Mouse (Mus musculus) thymus, postnatal 10 days (tissue): ENCODE measurements around the gene Myo18b.
A peak's percentile ranks its signal among the peaks of the same experiment; 100 is the strongest.

ENCODE experiments used
- DNase-seq, 2 experiments: peaks; one replicate each; pipeline ENCODE4 v3.0.0; 2021; ENCODE audit warnings: low spot score in 2 of 2

Gene Myo18b

DNA sequence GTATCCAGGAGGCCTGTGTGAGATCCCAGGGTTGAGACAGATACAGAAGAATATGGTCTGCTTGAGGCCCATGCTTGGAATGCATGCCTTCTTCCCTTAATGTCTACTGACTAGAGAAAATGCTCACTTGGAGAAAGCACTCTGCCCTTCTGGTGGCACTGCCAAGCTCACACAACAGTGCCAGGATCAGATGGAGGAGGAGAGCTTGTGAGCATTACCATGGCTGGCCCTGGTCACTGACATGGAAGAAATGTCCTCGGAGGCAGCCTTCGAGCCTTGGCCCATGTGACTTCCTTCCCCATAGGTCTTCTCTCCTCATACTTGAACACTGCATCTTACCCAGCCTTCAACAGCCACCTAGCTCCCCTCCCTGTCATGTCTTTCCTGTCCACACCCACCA lies 216.9 kb downstream of the Myo18b start:
- DNase-seq = no peak

DNA sequence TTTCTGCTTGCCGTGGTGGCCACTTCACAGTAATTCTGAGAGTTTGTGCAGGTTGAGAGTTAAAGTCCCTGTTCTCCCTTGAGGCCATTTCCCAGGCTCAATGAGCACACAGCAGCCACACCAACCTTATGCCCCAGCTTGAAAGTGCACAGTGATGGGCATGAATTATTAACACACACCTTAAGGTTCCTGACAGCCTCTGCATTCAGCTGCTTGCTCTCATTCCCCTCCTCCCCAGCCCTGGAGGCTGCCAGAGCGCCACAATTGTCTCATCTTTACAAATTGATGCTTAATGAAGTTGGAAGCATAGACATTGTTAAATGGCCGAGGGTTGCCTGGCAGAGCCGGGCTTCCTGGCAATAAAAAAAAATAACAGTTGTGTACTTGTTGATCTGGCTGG lies 218.0 kb downstream of the Myo18b start:
- no peak for DNase-seq

DNA sequence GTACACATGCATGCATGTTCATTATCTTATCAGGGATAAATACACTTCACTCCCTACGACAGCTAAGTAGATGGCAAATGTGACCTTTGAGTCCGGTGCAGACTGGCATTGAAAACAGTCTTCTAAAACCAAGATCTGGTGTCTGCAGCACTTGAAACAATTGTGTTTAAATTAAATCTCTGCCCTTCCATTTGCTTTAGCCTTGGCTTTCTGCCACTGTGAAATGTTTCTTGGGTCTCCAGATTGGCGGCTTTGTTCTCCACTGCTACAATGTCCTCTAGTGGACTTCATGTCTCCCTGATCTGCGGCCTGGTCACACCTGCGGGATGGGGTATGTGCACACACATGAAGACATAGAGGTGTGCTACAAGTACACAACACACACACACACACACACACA lies 221.4 kb downstream of the Myo18b start:
- DNase-seq = no peak

DNA sequence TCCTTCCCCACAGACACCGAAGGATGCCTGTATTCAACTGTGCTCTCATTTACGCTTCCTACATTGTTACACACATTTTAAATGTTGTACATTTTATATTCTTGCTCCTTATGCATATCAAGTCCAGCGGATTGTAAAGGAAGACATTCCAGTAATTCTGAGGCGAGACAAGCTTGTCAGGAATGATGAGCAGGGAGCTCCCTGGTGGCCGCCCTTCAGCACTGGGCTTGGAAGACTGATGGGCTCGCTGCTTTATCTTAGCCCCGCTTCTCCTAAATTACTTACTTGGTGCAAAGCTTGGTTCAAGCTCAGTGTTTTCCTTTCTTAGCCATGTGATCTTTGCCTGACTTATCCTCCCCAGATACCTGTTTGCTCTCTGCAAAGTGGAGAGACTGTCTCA lies 223.7 kb downstream of the Myo18b start:
- no peak for DNase-seq

DNA sequence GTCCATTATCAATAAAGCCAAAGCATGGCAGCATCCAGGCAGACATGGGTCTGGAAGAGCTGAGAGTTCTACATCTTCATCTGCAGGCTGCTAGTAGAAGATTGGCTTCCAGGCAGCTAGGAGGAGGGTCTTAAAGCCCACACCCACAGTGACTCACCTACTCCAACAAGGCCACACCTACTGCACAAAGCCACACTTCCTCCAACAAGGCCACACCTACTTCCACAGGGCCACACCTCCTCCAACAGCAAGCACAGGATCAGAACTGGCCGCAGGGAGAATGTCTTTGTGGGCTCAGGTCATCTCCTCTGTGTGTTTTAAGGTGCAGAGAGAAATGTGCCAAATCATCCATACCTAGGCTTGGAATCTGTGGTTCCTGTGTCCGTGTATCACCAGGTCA lies 224.2 kb downstream of the Myo18b start:
- DNase-seq = no peak

DNA sequence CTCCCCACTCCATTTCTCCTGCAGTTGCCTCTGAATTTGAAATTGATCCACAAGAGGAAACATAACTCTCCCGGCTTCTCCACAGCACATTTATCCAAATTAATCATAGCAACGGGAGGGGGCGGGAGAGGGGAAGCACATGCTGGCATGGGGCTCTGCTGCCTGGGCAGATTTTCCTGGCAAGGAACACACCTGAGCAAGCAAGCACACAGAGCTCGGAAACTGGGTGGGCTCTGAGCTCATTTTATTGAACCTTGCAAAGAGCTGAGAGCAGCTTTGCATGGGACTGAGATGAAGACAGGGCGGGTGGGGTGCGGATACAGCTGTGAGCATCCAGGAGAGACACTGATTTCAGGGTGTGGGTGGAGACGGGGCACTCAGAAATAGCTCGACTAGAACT lies 229.0 kb downstream of the Myo18b start:
- no peak for DNase-seq

DNA sequence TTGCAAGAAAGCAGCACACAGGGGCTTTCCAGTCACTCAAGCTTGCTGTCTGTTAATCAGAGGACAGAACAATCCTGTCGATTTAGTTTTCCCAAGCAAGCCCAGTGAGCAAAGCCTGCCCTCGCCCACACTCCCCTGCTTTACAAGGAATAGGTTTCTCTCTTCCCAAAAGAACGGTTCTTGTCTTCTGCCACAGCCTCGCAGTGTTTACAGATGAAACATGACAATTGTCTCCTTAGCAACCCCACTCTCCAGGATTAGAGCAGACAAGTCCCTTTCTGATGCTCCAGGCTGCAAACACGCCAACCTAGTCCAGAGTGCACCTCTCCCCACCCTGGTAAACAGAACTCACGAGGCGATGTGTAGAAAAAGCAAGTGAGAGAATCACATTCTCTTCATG lies 230.5 kb downstream of the Myo18b start:
- no peak for DNase-seq

DNA sequence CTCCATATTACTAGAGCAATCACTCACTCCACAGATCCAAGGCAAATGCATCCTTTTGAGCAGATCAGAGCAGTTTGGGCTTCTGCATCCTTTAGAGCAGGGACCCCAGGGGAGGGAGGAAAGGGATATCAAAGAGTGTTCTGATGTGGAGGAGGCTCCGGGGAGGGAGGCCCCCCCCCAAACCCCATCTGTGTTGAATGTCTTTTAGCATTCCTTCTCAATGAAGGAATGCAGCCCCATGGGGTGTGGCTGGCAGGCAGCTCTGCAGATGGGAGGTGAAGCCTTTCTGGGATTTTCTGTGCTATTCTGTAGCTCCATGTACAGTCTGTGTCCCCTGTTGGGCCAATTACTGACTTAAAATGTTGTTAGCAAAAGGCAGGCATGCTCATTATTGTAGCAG lies 232.5 kb downstream of the Myo18b start:
- no peak for DNase-seq

DNA sequence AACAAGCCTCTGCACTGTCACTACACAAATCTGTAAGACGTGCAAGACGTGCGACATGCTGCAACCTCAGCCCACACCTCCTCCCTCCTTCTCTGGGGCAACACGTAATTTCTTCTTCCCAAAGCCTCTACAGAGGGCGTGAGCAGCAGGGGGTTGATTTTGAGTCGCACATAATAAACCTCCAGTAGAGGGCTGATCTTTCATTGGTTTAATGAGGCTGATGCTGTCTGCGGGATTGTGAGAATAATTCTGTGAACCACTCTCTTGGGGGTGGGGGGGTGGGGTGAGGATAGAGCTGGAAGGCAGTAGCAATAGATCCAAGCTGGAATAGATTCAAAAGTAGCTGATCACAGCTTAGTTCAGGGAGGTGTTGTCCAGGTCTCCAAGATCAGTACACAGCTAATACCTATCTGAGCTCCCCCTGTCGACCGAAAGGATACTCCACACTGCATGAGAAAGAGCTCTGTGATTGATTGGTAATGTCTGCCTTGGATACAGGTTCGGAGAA lies 235.2 kb downstream of the Myo18b start:
- DNase-seq = no peak

DNA sequence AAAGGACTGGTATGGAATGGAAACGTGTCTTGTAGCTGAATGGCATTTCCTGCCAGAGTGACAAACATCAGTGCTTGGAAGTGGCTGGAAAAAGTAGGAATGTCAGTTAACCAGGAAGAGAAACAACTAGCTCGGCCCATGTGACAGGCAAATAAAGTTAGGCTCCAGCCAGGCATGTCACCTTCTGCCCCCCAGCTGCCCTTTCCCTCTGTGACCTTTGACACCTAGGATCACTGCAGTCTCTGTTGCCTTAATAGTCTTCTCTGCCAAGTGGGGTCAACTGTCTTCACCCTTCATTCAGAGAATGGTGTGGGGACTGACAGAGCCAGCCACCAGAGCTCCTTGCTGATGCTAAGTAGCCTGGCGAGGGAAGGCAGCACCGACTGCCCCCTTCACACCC lies 236.9 kb downstream of the Myo18b start:
- no peak for DNase-seq

DNA sequence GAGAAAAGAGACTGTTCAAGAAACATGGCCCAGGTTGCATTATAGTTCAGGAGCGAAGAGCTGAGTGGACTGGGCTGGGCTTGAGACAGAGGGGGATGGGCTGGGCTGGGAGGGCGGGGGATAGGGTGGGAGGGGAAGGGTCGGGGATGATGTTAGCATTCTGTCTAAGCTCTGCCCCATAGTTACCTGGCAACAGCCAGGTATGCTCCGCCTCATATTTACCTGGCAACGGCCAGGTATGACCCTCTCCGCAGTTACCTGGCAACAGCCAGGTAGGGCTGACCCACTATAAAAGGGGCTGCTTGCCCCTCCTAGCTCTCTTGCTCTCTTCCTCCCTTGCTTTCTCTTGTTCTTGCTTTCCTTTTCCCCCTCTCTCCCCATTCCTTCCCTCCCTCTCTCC lies 239.4 kb downstream of the Myo18b start:
- DNase-seq = no peak

DNA sequence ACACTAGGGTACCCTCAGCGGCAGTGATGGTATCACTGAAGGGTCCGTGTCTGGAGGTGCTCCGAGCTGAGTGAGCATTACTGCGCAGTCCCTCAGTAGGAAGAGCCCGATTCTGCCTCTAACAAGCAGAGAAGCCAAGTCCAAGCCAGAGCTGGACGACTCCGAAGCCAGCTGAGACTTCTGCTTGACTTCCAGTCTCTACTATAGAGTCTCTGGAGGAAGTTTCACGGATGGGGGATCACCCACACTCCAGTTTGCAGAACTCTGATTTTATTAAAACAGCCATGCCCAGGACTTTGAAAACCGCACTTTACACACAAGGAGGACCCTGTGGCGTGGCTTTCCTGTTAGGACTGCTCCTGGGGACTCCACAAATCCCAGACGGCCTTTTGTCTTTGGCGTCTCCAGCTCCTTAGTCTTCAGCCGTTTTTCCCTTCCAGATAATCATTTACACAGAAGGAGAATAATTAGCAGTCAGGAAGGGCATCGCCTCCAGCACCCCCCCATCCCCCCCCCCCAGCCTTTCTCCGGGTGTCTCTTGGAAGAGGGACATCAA lies 240.1 kb downstream of the Myo18b start:
- DNase-seq = no peak

DNA sequence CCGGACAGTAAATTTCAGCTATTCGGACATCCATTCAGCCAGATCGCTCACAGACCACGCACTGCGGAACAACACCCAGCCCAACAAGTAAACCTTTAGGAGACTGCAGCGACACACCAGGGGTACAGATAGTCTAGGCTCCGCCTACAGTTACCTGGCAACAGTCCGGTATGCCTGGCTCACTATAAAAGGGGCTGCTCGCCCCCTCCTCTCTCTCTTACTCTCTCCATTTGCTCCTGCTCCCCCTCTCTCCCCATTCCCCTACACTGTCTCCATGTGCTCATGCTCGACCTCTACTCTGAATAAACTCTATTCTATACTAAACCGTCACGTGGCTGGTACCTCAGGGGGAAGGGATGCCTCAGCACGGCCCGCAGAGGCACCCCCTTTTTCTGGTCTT lies 240.6 kb downstream of the Myo18b start:
- DNase-seq = no peak

DNA sequence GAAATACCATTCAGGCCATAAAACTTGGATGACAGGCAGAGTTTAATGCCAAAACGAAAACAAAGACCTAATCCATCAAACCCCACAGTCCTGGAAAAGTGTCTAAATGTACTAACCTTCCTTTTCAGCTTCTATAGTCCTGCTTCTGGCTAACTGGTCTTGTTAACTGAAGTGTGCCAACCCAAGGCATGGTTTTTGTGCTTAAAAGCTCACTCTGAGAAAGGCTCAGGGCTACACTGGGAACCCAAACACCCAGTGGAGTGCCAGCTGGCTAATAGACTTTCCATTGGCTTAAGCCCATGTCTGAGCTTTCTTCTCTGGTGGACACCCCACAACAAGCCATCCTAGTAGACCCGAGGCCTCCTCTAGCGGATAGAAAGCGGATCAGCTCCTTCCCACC lies 244.1 kb downstream of the Myo18b start:
- DNase-seq = no peak

DNA sequence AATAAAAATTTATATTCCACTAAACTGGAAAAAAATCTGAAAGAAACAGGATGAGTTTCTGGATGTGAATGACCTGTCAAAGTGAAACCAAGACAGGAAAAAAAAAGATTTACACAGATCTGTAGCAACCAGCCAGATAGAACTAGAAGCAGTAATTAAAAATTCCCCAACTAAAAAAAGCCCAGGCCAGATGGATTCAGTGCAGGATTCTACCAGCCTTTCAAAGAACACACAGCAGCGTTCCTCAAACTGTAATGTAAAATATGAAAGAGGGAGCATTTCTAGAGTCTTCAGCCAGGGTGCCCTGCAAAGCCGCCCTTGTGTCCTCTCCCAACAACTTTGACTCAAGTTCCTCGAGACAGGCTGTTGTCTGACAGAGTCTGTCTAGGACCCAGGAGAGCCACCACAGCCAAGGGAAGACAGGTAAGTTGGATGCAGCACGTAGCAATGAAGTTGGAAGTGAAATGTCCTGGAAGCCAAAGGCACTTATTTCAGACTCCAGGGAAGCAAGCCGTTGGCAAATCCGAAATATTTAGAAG lies 246.9 kb downstream of the Myo18b start:
- DNase-seq = no peak

DNA sequence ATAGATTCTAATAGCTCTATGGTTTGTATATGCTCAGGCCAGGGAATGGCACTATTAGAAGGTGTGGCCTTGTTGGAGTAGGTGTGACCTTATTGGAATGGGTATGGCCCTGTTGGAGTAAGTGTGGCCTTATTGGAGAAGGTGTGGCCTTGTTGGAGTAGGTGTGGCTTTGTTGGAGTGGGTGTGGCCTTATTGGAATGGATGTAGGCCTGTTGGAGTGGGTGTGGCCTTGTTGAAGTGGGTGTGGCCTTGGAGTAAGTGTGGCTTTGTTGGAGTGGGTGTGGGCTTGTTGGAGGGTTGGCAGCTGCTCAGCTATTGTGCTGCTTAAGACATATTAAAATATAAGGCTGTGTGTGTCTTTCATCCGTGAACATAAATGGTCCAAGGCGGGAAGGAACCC lies 249.3 kb downstream of the Myo18b start:
- no peak for DNase-seq

DNA sequence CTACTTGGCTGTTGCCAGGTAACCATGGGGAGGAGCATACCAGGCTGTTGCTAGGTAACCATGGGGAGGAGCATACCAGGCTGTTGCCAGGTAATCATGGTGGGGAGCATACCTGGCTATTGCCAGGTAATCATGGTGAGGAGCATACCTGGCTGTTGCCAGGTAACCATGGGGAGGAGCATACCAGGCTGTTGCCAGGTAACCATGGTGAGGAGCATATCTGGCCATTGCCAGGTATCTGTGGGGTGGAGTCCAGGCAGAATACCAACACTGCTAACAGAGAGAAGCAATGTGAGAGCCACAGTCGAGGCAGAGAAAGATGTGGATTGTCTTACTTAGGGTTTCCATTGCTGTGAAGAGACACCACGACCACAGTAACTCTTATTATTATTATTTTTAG lies 250.6 kb downstream of the Myo18b start:
- DNase-seq = no peak

DNA sequence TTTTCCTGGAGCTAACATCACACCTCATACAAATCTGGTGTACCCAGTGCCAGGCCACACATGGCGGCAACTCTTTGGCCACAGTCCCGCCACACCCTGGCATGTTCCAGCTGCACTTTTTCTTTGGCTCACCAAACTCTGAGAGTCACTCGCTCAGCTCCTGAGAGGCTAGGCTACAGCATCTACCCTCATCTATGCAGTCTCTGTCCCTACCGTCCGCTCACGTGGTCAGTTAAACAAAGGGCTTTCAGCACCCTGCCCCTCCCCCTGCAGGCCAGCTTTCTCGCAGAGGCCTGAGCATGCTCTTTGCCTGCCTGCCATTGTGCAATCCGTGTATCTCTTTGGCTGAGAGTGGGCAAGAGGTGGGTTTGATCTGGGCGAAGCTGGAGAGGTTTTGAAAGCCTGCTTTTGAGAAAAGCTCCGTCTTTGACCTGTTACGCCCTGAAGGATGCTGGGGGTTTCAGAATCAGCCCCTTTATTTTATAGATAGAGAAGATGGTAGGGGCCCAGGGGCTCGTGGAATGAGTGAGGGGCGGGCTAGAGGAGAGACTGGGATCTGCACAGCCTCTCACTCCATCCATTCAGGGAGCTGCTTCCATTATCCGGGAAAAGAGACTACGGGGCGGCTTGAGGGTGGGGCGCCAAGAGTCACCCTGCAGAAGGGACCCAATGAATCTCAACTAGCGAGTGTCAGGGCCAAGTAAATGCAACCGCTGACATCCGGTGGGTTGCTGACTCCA lies 252.5 kb downstream of the Myo18b start:
- no peak for DNase-seq

DNA sequence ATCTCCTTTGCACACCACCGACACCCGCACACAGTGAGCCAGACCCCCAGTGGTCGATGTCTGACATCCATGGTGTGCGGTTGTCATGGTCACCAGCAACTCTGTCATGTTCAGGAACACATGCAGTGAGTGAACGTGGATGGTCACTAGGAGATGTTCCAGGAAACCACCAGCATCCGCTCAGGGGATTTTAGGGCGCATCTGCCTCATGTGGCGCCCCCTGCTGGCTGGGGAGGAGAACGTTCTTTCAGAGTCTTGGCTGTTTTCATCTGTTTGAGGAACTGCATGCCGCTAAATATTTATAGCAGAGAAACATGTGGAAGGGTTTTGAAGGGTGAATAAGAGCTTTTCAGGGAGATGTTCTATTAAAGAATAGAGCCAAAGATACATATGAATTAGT lies 253.4 kb downstream of the Myo18b start:
- peak in 1 of 2 experiments; percentile 6 for DNase-seq

DNA sequence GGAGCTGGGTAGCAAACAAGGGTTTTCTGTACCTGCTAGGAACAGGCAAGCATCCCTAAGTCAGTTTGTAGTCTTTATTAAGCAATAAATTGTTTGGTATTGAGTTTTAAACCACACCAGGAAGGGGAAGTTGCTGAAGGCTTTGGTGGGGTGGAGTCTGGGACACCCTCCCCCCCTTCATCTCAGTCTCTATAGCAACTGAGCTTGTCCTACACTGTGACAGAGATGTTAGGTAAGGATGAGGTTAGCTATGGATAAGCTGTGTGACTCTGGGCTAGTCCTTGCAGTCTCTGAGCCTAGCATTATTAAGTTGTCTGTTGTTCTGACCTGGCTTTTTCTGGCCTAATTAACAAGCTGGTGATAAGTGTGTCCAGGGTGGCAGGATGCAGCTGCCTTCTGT lies 254.4 kb downstream of the Myo18b start:
- DNase-seq = no peak

DNA sequence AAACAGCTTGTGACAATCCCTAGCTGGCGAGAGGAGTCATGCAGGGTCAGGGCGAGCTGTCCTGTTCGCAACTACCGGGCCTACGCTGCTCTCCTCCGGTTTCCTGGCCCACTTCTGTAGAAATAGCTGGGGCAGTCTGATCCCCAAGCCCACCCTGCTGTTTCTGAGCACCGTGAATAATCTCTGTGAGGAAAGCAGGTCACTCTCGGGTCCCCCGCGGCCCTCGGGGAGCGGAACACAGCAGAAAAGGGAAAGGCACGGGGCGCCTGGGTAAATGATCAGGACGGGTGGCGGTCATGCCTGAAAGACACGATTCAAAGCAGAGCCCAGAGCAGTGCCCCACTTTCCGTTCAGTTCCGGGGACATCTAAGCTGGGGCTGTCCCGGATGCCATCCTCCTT lies 255.0 kb downstream of the Myo18b start:
- DNase-seq = no peak

DNA sequence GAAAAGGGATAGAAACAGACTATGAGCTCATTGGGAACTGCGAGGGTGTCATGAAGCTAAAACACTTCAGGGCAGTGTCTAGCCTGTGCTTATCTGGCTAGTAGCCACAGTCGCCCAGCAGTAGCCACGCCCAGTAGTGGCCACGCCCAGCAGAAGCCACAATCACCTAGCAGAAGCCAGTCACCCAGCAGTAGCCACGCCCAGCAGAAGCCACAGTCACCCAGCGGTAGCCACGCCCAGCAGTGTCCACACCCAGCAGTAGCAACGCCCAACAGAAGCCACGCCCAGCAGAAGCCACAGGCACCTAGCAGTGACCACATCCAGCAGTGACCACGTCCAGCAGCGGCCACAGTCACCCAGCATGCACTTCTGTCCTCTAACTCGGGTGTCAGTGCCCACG lies 255.5 kb downstream of the Myo18b start:
- no peak for DNase-seq
